In the genomic region with DNA sequence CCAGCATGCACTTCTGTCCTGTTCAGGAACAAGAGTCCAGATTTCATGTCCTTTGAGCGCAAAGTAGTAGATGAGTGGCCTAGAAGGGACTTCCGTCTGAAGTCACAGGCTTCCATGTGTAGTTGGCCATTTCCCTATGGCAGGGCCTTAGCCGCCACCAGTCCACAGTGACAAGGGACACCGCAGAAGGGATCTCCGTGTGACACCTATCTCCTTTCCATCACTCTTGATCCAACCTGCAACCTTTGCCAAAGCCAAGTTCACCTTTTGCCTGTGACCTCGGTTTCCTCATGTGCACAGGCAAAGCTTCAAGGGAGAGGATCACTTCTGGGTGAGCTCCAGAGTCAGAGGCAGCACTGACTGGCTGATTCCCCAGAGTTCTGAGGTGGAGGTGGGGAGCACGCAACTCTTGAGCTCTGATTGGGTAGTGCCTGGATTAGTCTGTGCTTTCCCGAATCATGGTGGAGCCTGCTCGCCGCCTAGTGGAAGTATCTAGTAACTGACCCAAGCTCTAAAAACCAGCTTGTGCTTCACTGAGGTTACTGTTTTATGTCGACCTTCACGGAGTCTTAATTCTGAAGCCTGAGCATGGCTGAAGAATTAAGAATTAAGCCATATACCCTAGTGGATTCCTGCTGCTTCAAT, we compare ENCODE assay signal across 8 mouse cellular contexts. TPM values are rescaled to one million over a fixed set of nuclear protein-coding genes. Genes with fewer than 3 reads are reported as not detected.
DNase-seq lines count a peak whose midpoint lies in the region; ATAC-seq lines count a peak whose summit lies in the region.

No protein-coding gene starts in this region.

- H3K27me3 ChIP-seq in liver, embryonic 12.5 days (replicated peaks), result peaks cover 6% of the 10 kb centered on the region; the same call in 1 of the 2 replicates
- H3K27me3 ChIP-seq in midbrain, embryonic 15.5 days (replicated peaks), result no peaks in the 10 kb centered on the region
- H3K27me3 ChIP-seq in stomach, embryonic 16.5 days (ENCODE audit: control insufficient read depth, insufficient read depth, low read length), result no peaks in the 10 kb centered on the region

- 34% methylated on average over 12 of the region's 12 CpGs for WGBS in liver, embryonic 12.5 days (ENCODE audit: insufficient replicate concordance)
- 37% methylated on average over 12 of the region's 12 CpGs for WGBS in midbrain, embryonic 15.5 days
- WGBS in stomach, embryonic 16.5 days, result 37% methylated on average over 12 of the region's 12 CpGs

- H3K4me3 ChIP-seq in liver, embryonic 12.5 days, result no peak overlapping the region
- H3K4me3 ChIP-seq in midbrain, embryonic 15.5 days, result no peak overlapping the region
- H3K4me3 ChIP-seq in stomach, embryonic 16.5 days (replicated peaks; ENCODE audit: low read length), result no peak overlapping the region

- H3K4me2 ChIP-seq in liver, embryonic 12.5 days, result no peak overlapping the region
- H3K4me2 ChIP-seq in midbrain, embryonic 15.5 days, result no peak overlapping the region
- no peak overlapping the region for H3K4me2 ChIP-seq in stomach, embryonic 16.5 days (ENCODE audit: low read depth, low read length)

- DNase-seq in liver, result peak; percentile 54
- peak; percentile 87 for DNase-seq in embryo, embryonic 10.5 days (ENCODE audit: low spot score)
- peak; percentile 16 to 18 for DNase-seq in gastrocnemius, postnatal 36 days
- peak; percentile 70 for DNase-seq in kidney, adult 18-20 months
- DNase-seq in left cerebral cortex, postnatal 36 days (ENCODE audit: low spot score in 2 of 2), result peak; percentile 27 to 47

- no peak for ATAC-seq in liver, embryonic 12.5 days
- ATAC-seq in midbrain, embryonic 15.5 days (replicated peaks), result peak; percentile 86
- ATAC-seq in stomach, embryonic 16.5 days (ENCODE audit: insufficient read depth, low FRiP score), result peak; percentile 77

- intact Hi-C loops in gastrocnemius, postnatal 36 days (cut with DNase I), result loop anchor here (5.0 to 10.0 kb wide), 2 partner anchors 77 to 161 kb away; no protein-coding TSS in a partner anchor
- intact Hi-C loops in left cerebral cortex, postnatal 36 days (cut with DNase I), result loop anchor here (5.0 kb wide), 1 partner anchor 72 kb away; no protein-coding TSS in a partner anchor

- H3K9me3 ChIP-seq in liver, embryonic 12.5 days (replicated peaks), result no peaks in the 10 kb centered on the region
- no peaks in the 10 kb centered on the region for H3K9me3 ChIP-seq in midbrain, embryonic 15.5 days
- no peaks in the 10 kb centered on the region for H3K9me3 ChIP-seq in stomach, embryonic 16.5 days (replicated peaks; ENCODE audit: control insufficient read depth, low read length)

- no peak overlapping the region for H3K9ac ChIP-seq in liver, embryonic 12.5 days
- no peak overlapping the region for H3K9ac ChIP-seq in midbrain, embryonic 15.5 days
- no peak overlapping the region for H3K9ac ChIP-seq in stomach, embryonic 16.5 days (ENCODE audit: low read length)

- H3K27ac ChIP-seq in liver, embryonic 12.5 days, result no peak overlapping the region
- no peak overlapping the region for H3K27ac ChIP-seq in midbrain, embryonic 15.5 days
- no peak overlapping the region for H3K27ac ChIP-seq in stomach, embryonic 16.5 days (ENCODE audit: low read length)

- H3K36me3 ChIP-seq in liver, embryonic 12.5 days, result no peaks in the 10 kb centered on the region
- H3K36me3 ChIP-seq in midbrain, embryonic 15.5 days (replicated peaks), result no peaks in the 10 kb centered on the region
- no peaks in the 10 kb centered on the region for H3K36me3 ChIP-seq in stomach, embryonic 16.5 days (ENCODE audit: control insufficient read depth, insufficient read depth, low read length)

- no peaks in the 10 kb centered on the region for H3K4me1 ChIP-seq in liver, embryonic 12.5 days
- no peaks in the 10 kb centered on the region for H3K4me1 ChIP-seq in midbrain, embryonic 15.5 days
- H3K4me1 ChIP-seq in stomach, embryonic 16.5 days (ENCODE audit: control insufficient read depth, insufficient read depth, low read length), result no peaks in the 10 kb centered on the region

RNA-seq across cellular contexts. Expression of a gene that starts 27.3 kb away (rescaled TPM):
- polyA plus RNA-seq in liver, embryonic 12.5 days (2016; fragmentation: Nextera tagmentation; extraction: Ambion mirVana), result not detected in 2 replicates
- 1 to 10 TPM; 1.6 to 4.4 TPM for total RNA-seq in gastrocnemius, postnatal 36 days (2021)
- total RNA-seq in left cerebral cortex, postnatal 36 days (2021), result 100 to 1,000 TPM; 106 to 160 TPM
- 1.5 and 2.7 TPM in 2 replicates for polyA plus RNA-seq in midbrain, embryonic 15.5 days (2015; fragmentation: Nextera tagmentation; extraction: Ambion mirVana)
- polyA plus RNA-seq in stomach, embryonic 16.5 days (2015; fragmentation: Nextera tagmentation; extraction: Ambion mirVana), result 143 and 246 TPM in 2 replicates

RNA-seq across cellular contexts. Expression of a gene that starts 45.9 kb away (rescaled TPM):
- 0.19 TPM in 1 of 2 replicates, not detected in the other for polyA plus RNA-seq in liver, embryonic 12.5 days (2016; fragmentation: Nextera tagmentation; extraction: Ambion mirVana)
- total RNA-seq in gastrocnemius, postnatal 36 days (2021), result 1 to 10 TPM; 1.7 to 2.3 TPM
- under 1 TPM; 0.66 to 0.67 TPM for total RNA-seq in left cerebral cortex, postnatal 36 days (2021)
- 0.98 and 1.1 TPM in 2 replicates for polyA plus RNA-seq in midbrain, embryonic 15.5 days (2015; fragmentation: Nextera tagmentation; extraction: Ambion mirVana)
- polyA plus RNA-seq in stomach, embryonic 16.5 days (2015; fragmentation: Nextera tagmentation; extraction: Ambion mirVana), result 54.8 and 76.5 TPM in 2 replicates

Comparison
In these comparisons a context has a peak if more than half of its experiments do, and no peak if none do; other contexts are left out.
1. DNase-seq: peak in every context shown above with its lines; median percentile 87 in embryo, embryonic 10.5 days; 70 in kidney, adult 18-20 months; 54 in liver; 37 in left cerebral cortex, postnatal 36 days; 17 in gastrocnemius, postnatal 36 days.
2. RNA of a gene that starts 27.3 kb away (polyA plus RNA-seq): 143 to 246 TPM in stomach, embryonic 16.5 days; 1.5 to 2.7 TPM in midbrain, embryonic 15.5 days and not detected in liver, embryonic 12.5 days; every median in the first group is over 10 times any median in the second.
3. RNA of a gene that starts 45.9 kb away (polyA plus RNA-seq): 54.8 to 76.5 TPM in stomach, embryonic 16.5 days; 0.98 to 1.1 TPM in midbrain, embryonic 15.5 days and 0.19 TPM in liver, embryonic 12.5 days; every median in the first group is over 10 times any median in the second.